ENCODE assay signal across 9 mouse cellular contexts in genomic region chr8:70597417-70598272, GRCm38 (mm10). TPM values are rescaled to one million over a fixed set of nuclear protein-coding genes. Genes with fewer than 3 reads are reported as not detected.
DNase-seq lines count a peak whose midpoint lies in the region; ATAC-seq and TF ChIP-seq lines count a peak whose summit lies in the region.
"Had no signal": no experiment of that assay in that cellular context is flagged by ENCODE, and none has a peak within 500 bp of the region (broad histone marks: within the 10 kb centered on the region; RNA-seq: fewer than 3 reads in every experiment).

No protein-coding gene starts in this region.

- TF ChIP-seq POLR2A in heart, adult 2 months (IDR thresholded peaks at IDR 0.05; ENCODE audit: insufficient read depth, low read depth, low read length) = no peak
- TF ChIP-seq POLR2A in cerebellum, adult 2 months (IDR thresholded peaks at IDR 0.05; ENCODE audit: borderline replicate concordance, insufficient read depth, low read length) = no peak
- no peak for TF ChIP-seq POLR2A in thymus, adult 2 months (IDR thresholded peaks at IDR 0.05; ENCODE audit: control insufficient read depth, extremely low read depth, insufficient read depth, low read length, poor library complexity)

- peak overlapping the region; percentile 18 for H3K9ac ChIP-seq in heart, adult 2 months (ENCODE audit: low read depth, low read length)
- H3K9ac ChIP-seq in heart, postnatal 0 days (replicated peaks; ENCODE audit: low read depth, low read length) = peak overlapping the region; percentile 50

- H3K27me3 ChIP-seq in heart, adult 2 months (ENCODE audit: control insufficient read depth, insufficient read depth, low read length) = no peaks in the 10 kb centered on the region
- H3K27me3 ChIP-seq in cerebellum, adult 2 months (ENCODE audit: control insufficient read depth, insufficient read depth, low read length) = no peaks in the 10 kb centered on the region
- H3K27me3 ChIP-seq in heart, postnatal 0 days (ENCODE audit: control insufficient read depth, insufficient read depth, low read length) = no peaks in the 10 kb centered on the region
- H3K27me3 ChIP-seq in midbrain, embryonic 10.5 days (ENCODE audit: low read depth, poor library complexity, severe bottlenecking) = peaks cover 51% of the 10 kb centered on the region
- no peaks in the 10 kb centered on the region for H3K27me3 ChIP-seq in thymus, adult 2 months (ENCODE audit: control insufficient read depth, insufficient read depth, low read length)

- H3K27ac ChIP-seq in heart, adult 2 months = peak overlapping the region; percentile 12; the same call in 1 of the 2 replicates
- H3K27ac ChIP-seq in cerebellum, adult 2 months (ENCODE audit: insufficient read depth, low read length) = peak overlapping the region; percentile 1; the same call in 1 of the 2 replicates
- H3K27ac ChIP-seq in heart, postnatal 0 days (ENCODE audit: low read depth) = no peak overlapping the region; the same call in 1 of the 2 replicates
- H3K27ac ChIP-seq in midbrain, embryonic 10.5 days (replicated peaks) = peak overlapping the region; percentile 88
- H3K27ac ChIP-seq in thymus, adult 2 months (ENCODE audit: control insufficient read depth, insufficient read depth, low read length) = no peak overlapping the region

- intact Hi-C loops in heart, adult 2 months (cut with DNase I) = loop anchor here (10.0 kb wide), 1 partner anchor 53 kb away; no protein-coding TSS in a partner anchor

- DNase-seq in heart, adult 2 months = peak in 1 of 2 experiments; percentile 37
- DNase-seq in heart, adult 8-10 months (ENCODE audit: low spot score) = no peak
- DNase-seq in cerebellum, adult 2 months = peak in 1 of 2 experiments; percentile 56
- no peak for DNase-seq in heart, postnatal 0 days (ENCODE audit: low spot score)
- peak; percentile 52 for DNase-seq in midbrain, embryonic 10.5 days (ENCODE audit: low spot score)
- no peak for DNase-seq in thymus, adult 2 months
- no peak for DNase-seq in spleen, adult 18-20 months

- no peak for TF ChIP-seq CTCF in heart, adult 2 months (IDR thresholded peaks at IDR 0.05)
- no peak for TF ChIP-seq CTCF in cerebellum, adult 2 months (IDR thresholded peaks at IDR 0.05; ENCODE audit: borderline replicate concordance, insufficient read depth, low read depth, low read length)
- TF ChIP-seq CTCF in heart, postnatal 0 days (IDR thresholded peaks at IDR 0.05; ENCODE audit: low read depth) = no peak
- no peak for TF ChIP-seq CTCF in thymus, adult 2 months (IDR thresholded peaks at IDR 0.05; ENCODE audit: borderline replicate concordance, control insufficient read depth, extremely low read depth, insufficient read depth, low read length, poor library complexity)

- H3K36me3 ChIP-seq in heart, adult 2 months (ENCODE audit: control insufficient read depth, insufficient read depth, low read length) = no peaks in the 10 kb centered on the region
- 0 out of 2 replicates have a peak, but pooled peaks cover 2% of the 10 kb centered on the region for H3K36me3 ChIP-seq in heart, postnatal 0 days (replicated peaks; ENCODE audit: control insufficient read depth, insufficient read depth, low read length)
- H3K36me3 ChIP-seq in midbrain, embryonic 10.5 days = peaks cover 36% of the 10 kb centered on the region
- H3K36me3 ChIP-seq in thymus, adult 2 months (ENCODE audit: control insufficient read depth, insufficient read depth, low read length) = peaks cover 12% of the 10 kb centered on the region; the same call in 1 of the 2 replicates

- TF ChIP-seq EP300 in heart, adult 2 months (IDR thresholded peaks at IDR 0.05; ENCODE audit: insufficient read depth, low read depth, low read length) = no peak
- TF ChIP-seq EP300 in heart, postnatal 0 days (IDR thresholded peaks at IDR 0.05; ENCODE audit: low read depth) = no peak

- peak overlapping the region; percentile 79 for H3K4me2 ChIP-seq in heart, postnatal 0 days (ENCODE audit: low read depth, low read length)

- no peaks in the 10 kb centered on the region for H3K79me2 ChIP-seq in heart, adult 2 months (replicated peaks; ENCODE audit: control insufficient read depth, insufficient read depth, low read length)

- no peaks in the 10 kb centered on the region for H3K9me3 ChIP-seq in heart, postnatal 0 days (replicated peaks; ENCODE audit: control insufficient read depth, low read length)
- H3K9me3 ChIP-seq in midbrain, embryonic 10.5 days (replicated peaks) = peaks cover 7% of the 10 kb centered on the region

- no peak for ATAC-seq in heart, postnatal 0 days (ENCODE audit: insufficient read depth, low read depth)
- no peak for ATAC-seq in CD4-positive, CD25-positive, alpha-beta regulatory T cell, adult 4 months

- H3K4me1 ChIP-seq in heart, adult 2 months (ENCODE audit: control insufficient read depth, insufficient read depth, low read length) = peaks cover 4% of the 10 kb centered on the region
- H3K4me1 ChIP-seq in cerebellum, adult 2 months (ENCODE audit: control insufficient read depth, insufficient read depth, low read length) = peaks cover 14% of the 10 kb centered on the region; the same call in 1 of the 2 replicates
- peaks cover 24% of the 10 kb centered on the region for H3K4me1 ChIP-seq in heart, postnatal 0 days (ENCODE audit: control insufficient read depth, insufficient read depth)
- peaks cover 93% of the 10 kb centered on the region for H3K4me1 ChIP-seq in midbrain, embryonic 10.5 days
- H3K4me1 ChIP-seq in thymus, adult 2 months (replicated peaks; ENCODE audit: control insufficient read depth, insufficient read depth, low read length) = peaks cover 24% of the 10 kb centered on the region

- 67% methylated on average over 61 of the region's 68 CpGs for WGBS in heart, adult 2 months
- 18% methylated on average over 66 of the region's 68 CpGs for WGBS in cerebellum, adult 2 months
- WGBS in heart, postnatal 0 days = 26% methylated on average over 62 of the region's 68 CpGs
- 5% methylated on average over 60 of the region's 68 CpGs for WGBS in midbrain, embryonic 10.5 days
- WGBS in thymus, adult 2 months = 96% methylated on average over 68 of the region's 68 CpGs

- peak overlapping the region; percentile 43 for H3K4me3 ChIP-seq in heart, adult 2 months
- peak overlapping the region; percentile 59 for H3K4me3 ChIP-seq in cerebellum, adult 2 months (replicated peaks; ENCODE audit: insufficient read depth, low read depth, low read length)
- H3K4me3 ChIP-seq in heart, postnatal 0 days (ENCODE audit: low read depth, low read length) = peak overlapping the region; percentile 51
- peak overlapping the region; percentile 61 for H3K4me3 ChIP-seq in midbrain, embryonic 10.5 days
- H3K4me3 ChIP-seq in thymus, adult 2 months (ENCODE audit: control insufficient read depth, insufficient read depth, low read length) = no peak overlapping the region

RNA-seq across cellular contexts. Expression of gene Isyna1, which starts 3.5 kb away (rescaled TPM):
- 10 to 100 TPM; 26.7 to 28.3 TPM for total RNA-seq in heart, adult 2 months (2021)
- 40.3 and 41.6 TPM in 2 replicates for polyA plus RNA-seq in heart, adult 2 months (2012; rRNA removed)
- 10 to 100 TPM; 15.5 to 37.5 (median 23.7) TPM for total RNA-seq in heart, adult 8-10 months (2022)
- polyA plus RNA-seq in cerebellum, adult 2 months (2012; rRNA removed) = 55.3 and 61.4 TPM in 2 replicates
- 111 and 125 TPM in 2 replicates for total RNA-seq in heart, postnatal 0 days (2014; rRNA removed; ENCODE audit: low replicate concordance)
- 53.3 and 59.6 TPM in 2 replicates for polyA plus RNA-seq in heart, postnatal 0 days (2015; fragmentation: Nextera tagmentation; extraction: Ambion mirVana)
- polyA plus RNA-seq in midbrain, embryonic 10.5 days (2016; fragmentation: Nextera tagmentation; extraction: Ambion mirVana) = 126 and 137 TPM in 2 replicates
- polyA plus RNA-seq in thymus, adult 2 months (2012; rRNA removed) = 185 and 201 TPM in 2 replicates
- 10 to 100 TPM; 26.0 to 58.7 TPM for polyA plus RNA-seq in CD4-positive, CD25-positive, alpha-beta regulatory T cell, adult 4 months (2017; shearing (Covaris generic))

RNA-seq across cellular contexts. Expression of gene Ssbp4, which starts 11.0 kb away (rescaled TPM):
- total RNA-seq in heart, adult 2 months (2021) = 10 to 100 TPM; 34.6 to 35.8 TPM
- polyA plus RNA-seq in heart, adult 2 months (2012; rRNA removed) = 45.6 and 72.8 TPM in 2 replicates
- total RNA-seq in heart, adult 8-10 months (2022) = 10 to 100 TPM; 29.1 to 34.1 (median 31.3) TPM
- polyA plus RNA-seq in cerebellum, adult 2 months (2012; rRNA removed) = 172 and 181 TPM in 2 replicates
- 107 and 143 TPM in 2 replicates for total RNA-seq in heart, postnatal 0 days (2014; rRNA removed; ENCODE audit: low replicate concordance)
- 55.6 and 57.3 TPM in 2 replicates for polyA plus RNA-seq in heart, postnatal 0 days (2015; fragmentation: Nextera tagmentation; extraction: Ambion mirVana)
- polyA plus RNA-seq in midbrain, embryonic 10.5 days (2016; fragmentation: Nextera tagmentation; extraction: Ambion mirVana) = 73.3 and 78.8 TPM in 2 replicates
- polyA plus RNA-seq in thymus, adult 2 months (2012; rRNA removed) = 392 and 506 TPM in 2 replicates
- polyA plus RNA-seq in CD4-positive, CD25-positive, alpha-beta regulatory T cell, adult 4 months (2017; shearing (Covaris generic)) = 10 to 100 TPM in 1 of 2 experiments, 1 to 10 TPM in 1; 5.9 to 15.0 TPM

RNA-seq across cellular contexts. Expression of gene Lrrc25, which starts 18.3 kb away (rescaled TPM):
- total RNA-seq in heart, adult 2 months (2021) = 1 to 10 TPM; 1.6 to 1.8 TPM
- 3.6 and 4.5 TPM in 2 replicates for polyA plus RNA-seq in heart, adult 2 months (2012; rRNA removed)
- total RNA-seq in heart, adult 8-10 months (2022) = 1 to 10 TPM; 1.4 to 2.3 (median 1.8) TPM
- polyA plus RNA-seq in cerebellum, adult 2 months (2012; rRNA removed) = 0.30 and 0.33 TPM in 2 replicates
- 1.5 and 2.2 TPM in 2 replicates for total RNA-seq in heart, postnatal 0 days (2014; rRNA removed; ENCODE audit: low replicate concordance)
- 1.3 and 1.6 TPM in 2 replicates for polyA plus RNA-seq in heart, postnatal 0 days (2015; fragmentation: Nextera tagmentation; extraction: Ambion mirVana)
- polyA plus RNA-seq in midbrain, embryonic 10.5 days (2016; fragmentation: Nextera tagmentation; extraction: Ambion mirVana) = 1.1 and 1.2 TPM in 2 replicates
- 15.3 and 18.5 TPM in 2 replicates for polyA plus RNA-seq in thymus, adult 2 months (2012; rRNA removed)
- polyA plus RNA-seq in CD4-positive, CD25-positive, alpha-beta regulatory T cell, adult 4 months (2017; shearing (Covaris generic)) = under 1 TPM; 0.43 to 0.89 TPM

RNA-seq across cellular contexts. Expression of gene Gdf15, which starts 34.6 kb away (rescaled TPM):
- total RNA-seq in heart, adult 2 months (2021) = 1 to 10 TPM; 1.1 to 2.0 TPM
- 0.38 and 3.8 TPM in 2 replicates for polyA plus RNA-seq in heart, adult 2 months (2012; rRNA removed)
- 1 to 10 TPM in 2 of 4 experiments, under 1 TPM in 2; 0.69 to 1.9 (median 1.2) TPM for total RNA-seq in heart, adult 8-10 months (2022)
- polyA plus RNA-seq in cerebellum, adult 2 months (2012; rRNA removed) = 0.28 and 0.51 TPM in 2 replicates
- 0.15 and 5.4 TPM in 2 replicates for total RNA-seq in heart, postnatal 0 days (2014; rRNA removed; ENCODE audit: low replicate concordance)
- 1.4 and 1.7 TPM in 2 replicates for polyA plus RNA-seq in heart, postnatal 0 days (2015; fragmentation: Nextera tagmentation; extraction: Ambion mirVana)
- not detected in 2 replicates for polyA plus RNA-seq in midbrain, embryonic 10.5 days (2016; fragmentation: Nextera tagmentation; extraction: Ambion mirVana)
- polyA plus RNA-seq in thymus, adult 2 months (2012; rRNA removed) = 6.7 and 7.5 TPM in 2 replicates
- not detected for polyA plus RNA-seq in CD4-positive, CD25-positive, alpha-beta regulatory T cell, adult 4 months (2017; shearing (Covaris generic))
- total RNA-seq: common myeloid progenitor, adult 5-6 weeks had no signal

RNA-seq across cellular contexts. Expression of gene Ell, which starts 58.4 kb away (rescaled TPM):
- total RNA-seq in heart, adult 2 months (2021) = 10 to 100 TPM in 1 of 2 experiments, 1 to 10 TPM in 1; 9.6 to 12.0 TPM
- 12.7 and 13.8 TPM in 2 replicates for polyA plus RNA-seq in heart, adult 2 months (2012; rRNA removed)
- 10 to 100 TPM in 3 of 4 experiments, 1 to 10 TPM in 1; 9.3 to 12.4 (median 10.6) TPM for total RNA-seq in heart, adult 8-10 months (2022)
- 27.9 and 29.1 TPM in 2 replicates for polyA plus RNA-seq in cerebellum, adult 2 months (2012; rRNA removed)
- total RNA-seq in heart, postnatal 0 days (2014; rRNA removed; ENCODE audit: low replicate concordance) = 7.3 and 13.9 TPM in 2 replicates
- 7.9 and 9.1 TPM in 2 replicates for polyA plus RNA-seq in heart, postnatal 0 days (2015; fragmentation: Nextera tagmentation; extraction: Ambion mirVana)
- 18.0 and 22.7 TPM in 2 replicates for polyA plus RNA-seq in midbrain, embryonic 10.5 days (2016; fragmentation: Nextera tagmentation; extraction: Ambion mirVana)
- 40.2 and 42.6 TPM in 2 replicates for polyA plus RNA-seq in thymus, adult 2 months (2012; rRNA removed)
- 10 to 100 TPM; 41.4 to 50.4 TPM for polyA plus RNA-seq in CD4-positive, CD25-positive, alpha-beta regulatory T cell, adult 4 months (2017; shearing (Covaris generic))

Comparison
In these comparisons a context has a peak if more than half of its experiments do, and no peak if none do; other contexts are left out.
1. H3K27ac ChIP-seq: peak in heart, adult 2 months (single experiment), cerebellum, adult 2 months (single experiment) and midbrain, embryonic 10.5 days (single experiment); none in heart, postnatal 0 days (single experiment) and thymus, adult 2 months (single experiment).